Mouse (Mus musculus): Measurements from ENCODE around the gene Upb1.
"Not testable (repeated sequence)": the region's sequence is repeated elsewhere in the genome, so short reads cannot be mapped to it uniquely, and the experiment has no call there.

The Upb1 gene

GRCm38 (mm10) chr10:75400958-75401357, at the start of gene Upb1:
Upb1 (plus strand) TSS chr10:75401115.
- DNase-seq (ENCODE audit: low spot score in 2 of 2) = no peak

- no peak for DNase-seq (ENCODE audit: low spot score in 2 of 2)
Observed at GRCm38 (mm10) chr10:75352541-75352940, 48.4 kb upstream of the Upb1 start.

GRCm38 (mm10) chr10:75353838-75354241, 47.1 kb upstream of the Upb1 start:
- not testable (repeated sequence) for DNase-seq (ENCODE audit: low spot score in 2 of 2)

DNA sequence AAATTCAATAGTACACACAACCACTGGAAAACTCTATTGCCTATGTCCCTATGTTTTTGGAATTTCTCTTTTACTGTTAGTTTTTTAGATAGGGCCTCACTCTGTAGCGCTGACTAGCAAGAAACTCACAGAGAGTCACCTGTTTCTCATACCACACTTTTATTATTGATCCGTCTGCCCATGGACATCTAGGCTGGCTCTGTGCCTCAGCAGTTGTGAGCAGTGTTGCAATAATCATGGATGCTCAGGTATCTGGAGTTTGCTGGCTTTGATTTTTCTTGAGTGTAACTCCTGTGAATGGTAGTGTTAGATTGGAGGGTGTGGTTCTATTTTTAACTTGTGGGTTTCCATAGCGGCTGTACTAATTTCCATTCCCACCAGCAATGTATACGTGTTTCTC, 45.6 kb upstream of the Upb1 start:
- no peak for DNase-seq (ENCODE audit: low spot score in 2 of 2)

DNA sequence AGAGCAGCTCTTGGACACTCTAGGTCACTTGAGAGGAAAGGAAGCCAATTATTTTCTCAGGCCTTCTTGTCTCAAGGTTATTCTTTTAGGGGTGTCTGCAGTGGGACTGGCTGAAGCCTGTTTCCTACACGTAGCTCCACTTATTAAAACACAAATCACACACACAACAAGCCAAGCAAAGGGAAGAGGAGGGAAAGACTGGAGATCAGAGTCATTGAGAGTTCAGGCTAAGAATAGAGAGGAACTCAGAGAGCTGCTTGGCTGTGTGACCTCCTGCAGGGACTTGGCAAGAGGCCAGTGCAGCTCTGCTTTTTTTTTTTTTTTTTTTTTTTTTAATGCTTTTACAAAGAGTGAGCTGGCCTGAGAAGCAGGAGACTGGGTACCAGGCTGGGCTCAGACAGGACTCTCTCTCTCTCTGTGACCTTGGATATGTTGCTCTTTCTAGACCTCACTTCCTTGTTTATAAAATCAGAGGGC, 36.7 kb upstream of the Upb1 start:
- not testable (repeated sequence) for DNase-seq (ENCODE audit: low spot score in 2 of 2)

GRCm38 (mm10) chr10:75364796-75365195, 36.1 kb upstream of the Upb1 start:
- no peak for DNase-seq (ENCODE audit: low spot score in 2 of 2)

DNA sequence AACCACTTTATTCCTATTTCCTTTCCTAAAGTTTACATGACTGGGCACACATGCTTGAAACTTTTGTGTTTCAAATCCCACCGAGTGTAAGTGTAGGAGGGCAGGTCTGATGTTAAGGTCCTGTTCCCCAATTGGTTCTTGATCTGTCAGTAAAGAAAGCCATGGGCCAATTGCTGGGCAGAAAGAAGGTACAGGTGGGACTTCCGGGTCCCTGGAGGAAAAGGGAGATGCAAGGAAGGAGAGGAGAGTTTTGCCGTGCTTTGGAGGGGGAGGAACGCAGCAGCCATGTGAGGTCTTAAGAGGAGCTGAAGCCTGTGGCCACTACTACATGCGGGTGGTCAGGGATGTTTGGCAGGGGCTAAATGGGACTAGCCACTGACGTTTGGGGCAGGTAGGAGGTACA, 35.7 kb upstream of the Upb1 start:
- DNase-seq (ENCODE audit: low spot score in 2 of 2) = no peak

- not testable (repeated sequence) for DNase-seq (ENCODE audit: low spot score in 2 of 2)
Observed at GRCm38 (mm10) chr10:75373655-75374351, 27.1 kb upstream of the Upb1 start.

DNA sequence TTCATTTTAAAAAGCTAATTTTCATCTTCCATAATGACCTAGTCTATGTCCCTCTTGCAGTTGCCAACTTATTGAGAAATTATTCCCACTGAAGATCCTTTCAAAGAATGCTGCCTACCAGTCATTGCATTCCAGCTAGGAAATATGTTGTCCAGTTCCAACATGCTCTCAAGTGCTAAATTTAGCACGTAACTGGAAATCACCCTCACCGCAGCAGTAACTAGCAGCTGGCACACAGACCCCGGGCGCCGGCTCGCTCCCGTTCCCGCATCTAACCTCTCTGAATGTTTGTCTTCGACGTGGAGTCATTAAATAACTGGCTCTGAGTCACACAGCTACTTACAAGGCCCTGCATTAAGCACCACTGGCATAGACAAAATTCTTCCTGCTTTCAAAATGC, 22.2 kb upstream of the Upb1 start:
- no peak for DNase-seq (ENCODE audit: low spot score in 2 of 2)

DNA sequence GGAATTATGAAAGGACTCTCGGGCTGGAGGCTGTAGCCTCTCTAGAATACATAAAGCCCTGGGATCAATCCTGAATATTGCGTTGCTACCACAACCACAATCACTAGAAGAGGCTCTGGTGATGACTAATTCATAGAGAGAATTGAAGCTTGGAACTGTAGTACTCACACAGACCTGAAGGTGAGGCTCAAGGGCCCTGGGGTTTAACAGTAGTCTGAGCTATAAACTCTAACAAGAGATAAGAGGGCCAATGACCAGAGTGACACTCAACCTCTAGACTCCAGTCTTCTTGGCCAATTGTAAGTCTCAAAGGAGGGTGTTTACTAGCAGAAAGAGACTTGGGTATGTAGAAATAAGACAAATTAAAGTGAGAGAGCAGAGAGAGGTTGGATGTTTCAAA, 10.8 kb upstream of the Upb1 start:
- DNase-seq (ENCODE audit: low spot score in 2 of 2) = no peak

DNA sequence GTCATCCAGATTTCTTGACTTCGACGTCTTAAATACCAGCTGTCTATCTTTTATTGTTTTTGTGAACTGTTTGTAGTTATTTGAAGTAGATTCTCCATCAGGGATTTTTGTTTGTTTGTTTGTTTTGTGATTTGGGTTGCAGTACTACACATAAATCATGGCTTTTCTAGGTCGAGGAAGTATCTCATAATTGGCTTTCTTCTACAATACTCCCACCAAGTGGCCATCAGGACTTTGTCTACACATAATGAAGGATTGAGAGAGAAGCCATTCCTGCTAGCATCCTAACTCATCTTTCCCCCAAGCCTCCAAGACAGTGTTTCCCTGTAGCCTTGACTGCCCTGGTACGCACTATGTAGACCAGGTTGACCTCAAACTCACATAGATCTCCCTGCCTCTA, 10.1 kb upstream of the Upb1 start:
- DNase-seq (ENCODE audit: low spot score in 2 of 2) = no peak

DNA sequence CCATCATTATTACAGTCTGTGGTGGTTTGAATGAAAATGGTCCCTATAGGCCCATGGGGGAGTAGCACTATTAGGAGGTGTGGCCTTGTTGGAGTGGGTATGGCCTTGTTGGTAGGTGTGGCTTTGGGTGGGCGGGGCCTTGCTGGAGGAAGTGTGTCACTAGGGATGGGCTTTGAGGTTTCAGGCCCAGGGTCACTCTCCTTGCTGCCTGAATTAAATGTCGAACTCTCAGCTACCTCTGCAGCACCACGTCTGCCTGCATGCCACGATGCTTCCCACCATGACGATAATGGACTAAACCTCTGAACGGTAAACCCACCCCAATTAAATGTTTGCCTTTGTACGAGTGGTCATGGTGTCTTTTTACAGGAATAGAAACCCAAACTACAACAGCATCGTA, 6.1 kb upstream of the Upb1 start:
- DNase-seq (ENCODE audit: low spot score in 2 of 2) = no peak

DNA sequence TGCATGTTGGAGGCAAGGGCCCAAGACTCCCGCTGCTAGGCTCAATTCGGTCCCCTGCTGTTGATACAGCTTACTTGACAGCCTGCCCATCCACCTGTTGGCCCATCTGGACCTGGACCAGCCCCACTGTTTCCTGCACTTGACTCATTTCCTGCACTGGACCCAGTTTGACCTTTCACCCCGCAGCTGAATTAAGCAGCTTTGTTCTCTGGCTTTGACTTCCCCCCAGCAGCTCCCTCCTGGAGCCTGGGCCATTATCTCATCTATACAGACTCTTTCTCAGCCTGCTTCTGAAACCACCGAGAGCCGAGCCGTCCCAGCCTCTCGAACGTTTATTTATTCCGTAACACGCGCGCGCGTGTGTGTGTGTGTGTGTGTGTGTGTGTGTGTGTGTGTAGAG, 3.9 kb upstream of the Upb1 start:
- no peak for DNase-seq (ENCODE audit: low spot score in 2 of 2)

- no peak for DNase-seq (ENCODE audit: low spot score in 2 of 2)
Observed at GRCm38 (mm10) chr10:75405916-75406315, 5.0 kb downstream of the Upb1 start.

DNA sequence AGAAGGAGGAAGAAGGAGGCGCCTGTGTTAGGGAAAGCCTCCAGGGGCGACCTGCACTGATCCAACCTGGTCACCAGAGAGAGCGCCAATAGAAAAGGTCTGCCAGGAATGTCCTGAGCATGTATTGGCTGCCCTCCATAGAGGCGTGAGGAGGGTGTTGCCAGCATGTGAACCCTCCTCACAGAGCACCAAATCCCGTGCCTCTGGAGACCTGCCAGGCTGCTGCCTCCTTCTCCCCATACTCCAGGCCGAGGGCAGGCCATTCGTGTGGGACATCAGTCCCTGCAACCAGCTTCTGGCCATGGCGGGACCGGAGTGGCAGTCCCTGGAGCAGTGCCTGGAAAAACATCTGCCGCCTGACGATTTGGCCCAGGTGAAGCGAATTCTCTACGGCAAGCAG, 5.8 kb downstream of the Upb1 start:
- DNase-seq (ENCODE audit: low spot score in 2 of 2) = no peak

- DNase-seq (ENCODE audit: low spot score in 2 of 2) = no peak
Observed at GRCm38 (mm10) chr10:75407741-75408140, 6.8 kb downstream of the Upb1 start.

GRCm38 (mm10) chr10:75411343-75412113, 10.6 kb downstream of the Upb1 start:
- not testable (repeated sequence) for DNase-seq (ENCODE audit: low spot score in 2 of 2)

GRCm38 (mm10) chr10:75412114-75413103, 11.5 kb downstream of the Upb1 start:
- DNase-seq (ENCODE audit: low spot score in 2 of 2) = no peak

DNA sequence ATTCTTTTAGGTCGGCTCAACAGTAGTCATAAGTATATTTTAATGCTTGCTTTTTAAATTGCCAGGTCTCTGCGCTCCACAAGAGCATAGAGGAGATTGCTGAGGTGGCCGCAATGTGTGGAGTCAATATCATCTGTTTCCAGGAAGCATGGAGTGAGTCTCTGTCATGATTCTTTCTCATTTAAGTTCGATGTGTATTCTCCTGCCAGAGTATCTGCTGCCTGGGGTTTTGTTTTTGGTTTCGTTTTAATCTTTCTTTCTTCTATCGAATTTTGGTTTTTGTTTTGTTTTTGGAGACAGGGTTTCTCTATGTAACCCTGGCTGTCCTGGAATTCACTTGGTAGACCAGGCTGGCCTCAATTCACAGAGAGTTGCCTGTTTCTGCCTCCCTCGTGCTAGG, 14.0 kb downstream of the Upb1 start:
- no peak for DNase-seq (ENCODE audit: low spot score in 2 of 2)

DNA sequence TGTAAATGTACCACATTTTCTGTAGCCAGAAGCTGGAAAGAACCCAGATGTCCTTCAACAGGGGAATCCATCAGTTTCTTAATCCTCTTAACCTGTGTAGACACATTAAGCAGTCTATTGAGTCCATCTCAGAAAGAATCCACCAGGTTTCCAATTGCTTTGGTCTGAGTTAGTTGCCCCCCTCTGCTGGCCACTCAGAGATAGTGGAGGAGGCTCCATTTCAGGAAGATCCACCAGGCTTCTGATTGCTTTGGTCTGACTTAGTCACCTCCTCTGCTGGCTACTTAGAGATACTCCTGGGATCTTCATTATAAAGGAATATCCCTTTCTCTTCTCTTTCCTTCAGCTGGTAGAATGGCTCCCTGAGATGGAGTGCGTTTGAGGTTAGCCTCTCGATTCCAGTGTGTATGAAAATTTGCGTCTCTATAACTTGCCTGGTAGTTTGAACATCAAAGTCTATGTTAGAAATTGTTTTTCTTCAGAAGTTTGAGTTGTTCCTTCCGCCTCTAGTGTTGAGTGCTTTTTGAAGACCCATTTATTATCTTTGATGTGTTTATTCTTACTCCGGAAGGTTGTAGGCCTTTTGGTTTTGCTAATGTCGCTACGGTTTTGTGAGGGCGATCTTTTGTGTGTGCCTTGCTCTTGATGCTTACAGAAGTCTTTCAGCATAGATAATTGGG, 16.6 kb downstream of the Upb1 start:
- no peak for DNase-seq (ENCODE audit: low spot score in 2 of 2)

- DNase-seq (ENCODE audit: low spot score in 2 of 2) = no peak
Observed at GRCm38 (mm10) chr10:75418747-75419146, 17.8 kb downstream of the Upb1 start.
